Mouse (Mus musculus): ENCODE measurements at regions not wholly inside any gene's neighbourhood (a gene's known extent, or its start where the extent isn't known, plus 50 kb on each side); places are given as distances from the start of the nearest gene placed in this dataset.

GRCm38 (mm10) chrX:13224902-13225301 is 55.9 kb upstream of the Ddx3x start:
- Histone ChIP-seq H3K9ac (replicated peaks; ENCODE audit: low read length) (no peak overlapping the region), H3K4me1 (ENCODE audit: insufficient read depth, low read length) (no peaks in the 10 kb centered on the region), H3K27me3 (ENCODE audit: insufficient read depth, low read length) (peaks cover 3% of the 10 kb centered on the region; the same call in 1 of the 2 replicates), H3K36me3 (ENCODE audit: insufficient read depth, low read length) (no peaks in the 10 kb centered on the region), H3K4me3 (ENCODE audit: low read length) (no peak overlapping the region), H3K9me3 (ENCODE audit: low read length) (no peaks in the 10 kb centered on the region), H3K4me2 (replicated peaks; ENCODE audit: low read depth, low read length) (no peak overlapping the region), H3K27ac (ENCODE audit: low read length) (no peak overlapping the region)
- ATAC-seq (ENCODE audit: low FRiP score, low TSS enrichment) = no peak
- WGBS = 4% methylated on average over 3 of the region's 3 CpGs

GRCm38 (mm10) chrX:13226429-13226828 is 54.3 kb upstream of the Ddx3x start:
- Histone ChIP-seq H3K27me3 (ENCODE audit: insufficient read depth, low read length) (peaks cover 2% of the 10 kb centered on the region; the same call in 1 of the 2 replicates), H3K36me3 (ENCODE audit: insufficient read depth, low read length) (no peaks in the 10 kb centered on the region), H3K9me3 (ENCODE audit: low read length) (no peaks in the 10 kb centered on the region), H3K4me3 (ENCODE audit: low read length) (no peak overlapping the region), H3K9ac (replicated peaks; ENCODE audit: low read length) (no peak overlapping the region), H3K4me1 (ENCODE audit: insufficient read depth, low read length) (no peaks in the 10 kb centered on the region), H3K4me2 (replicated peaks; ENCODE audit: low read depth, low read length) (no peak overlapping the region), H3K27ac (ENCODE audit: low read length) (no peak overlapping the region)
- WGBS = 70% methylated on average over 3 of the region's 3 CpGs
- no peak for ATAC-seq (ENCODE audit: low FRiP score, low TSS enrichment)

GRCm38 (mm10) chrX:13229891-13230614 is 50.7 kb upstream of the Ddx3x start:
- peaks cover 6% of the 10 kb centered on the region; the same call in 1 of the 2 replicates for H3K27me3 ChIP-seq (ENCODE audit: insufficient read depth, low read length)
- H3K4me1 ChIP-seq (ENCODE audit: insufficient read depth, low read length) = no peaks in the 10 kb centered on the region
- H3K9ac ChIP-seq (replicated peaks; ENCODE audit: low read length) = peak overlapping the region; percentile 65
- 26% methylated on average over 8 of the region's 8 CpGs for WGBS
- peak overlapping the region; percentile 57 for H3K4me2 ChIP-seq (replicated peaks; ENCODE audit: low read depth, low read length)
- peak overlapping the region; percentile 45 for H3K4me3 ChIP-seq (ENCODE audit: low read length)
- peak overlapping the region; percentile 89 for H3K27ac ChIP-seq (ENCODE audit: low read length)
- H3K36me3 ChIP-seq (ENCODE audit: insufficient read depth, low read length) = no peaks in the 10 kb centered on the region
- peak; percentile 46 for ATAC-seq (ENCODE audit: low FRiP score, low TSS enrichment)
- H3K9me3 ChIP-seq (ENCODE audit: low read length) = no peaks in the 10 kb centered on the region

GRCm38 (mm10) chrX:13230615-13231179 is 50.1 kb upstream of the Ddx3x start:
- peak overlapping the region; percentile 57 for H3K4me2 ChIP-seq (replicated peaks; ENCODE audit: low read depth, low read length)

More at GRCm38 (mm10) chrX:13230615-13231179, 50.1 kb upstream of the Ddx3x start:
- Histone ChIP-seq H3K4me3 (ENCODE audit: low read length) (peak overlapping the region; percentile 45), H3K9ac (replicated peaks; ENCODE audit: low read length) (peak overlapping the region; percentile 65), H3K4me1 (ENCODE audit: insufficient read depth, low read length) (no peaks in the 10 kb centered on the region), H3K36me3 (ENCODE audit: insufficient read depth, low read length) (no peaks in the 10 kb centered on the region), H3K27me3 (ENCODE audit: insufficient read depth, low read length) (peaks cover 9% of the 10 kb centered on the region; the same call in 1 of the 2 replicates), H3K9me3 (ENCODE audit: low read length) (no peaks in the 10 kb centered on the region), H3K27ac (ENCODE audit: low read length) (peak overlapping the region; percentile 89)
- 16% methylated on average over 17 of the region's 17 CpGs for WGBS
- ATAC-seq (ENCODE audit: low FRiP score, low TSS enrichment) = peak; percentile 99
